Mouse (Mus musculus) lung, embryonic 15.5 days (tissue): Measurements from ENCODE around the gene March7. TPM values are rescaled to one million over a fixed set of nuclear protein-coding genes. Genes with fewer than 3 reads are reported as not detected.

Experiments used
- ATAC-seq: fragments of 200-750 bp; cut with Nextera tagmentation; 2 replicates; pipeline ENCODE4 v1.8.0; 2017; ENCODE audit warnings: moderate number of reproducible peaks, borderline replicate concordance; ENCODE audit not compliant: low FRiP score, low TSS enrichment; ENCODE audit errors: extremely low read depth
- H3K27ac ChIP-seq: fragments of 300-500 bp; sonication (generic); 2 replicates; pipeline ENCODE4 v1.5.1; 2015; ENCODE audit warnings: moderate library complexity, mild to moderate bottlenecking, inconsistent platforms
- H3K27me3 ChIP-seq: fragments of 300-500 bp; sonication (generic); 2 replicates; pipeline ENCODE4 v1.6.1; 2015; ENCODE audit warnings: inconsistent platforms
- H3K36me3 ChIP-seq: fragments of 300-500 bp; sonication (generic); 2 replicates; pipeline ENCODE4 v1.6.1; 2015; ENCODE audit warnings: inconsistent platforms
- H3K4me1 ChIP-seq: fragments of 300-500 bp; sonication (generic); 2 replicates; pipeline ENCODE4 v1.6.1; 2015; ENCODE audit warnings: inconsistent platforms
- H3K4me2 ChIP-seq: fragments of 300-500 bp; sonication (generic); 2 replicates; pipeline ENCODE4 v1.6.1; 2015; ENCODE audit warnings: inconsistent platforms, mild to moderate bottlenecking, moderate library complexity
- H3K4me3 ChIP-seq: fragments of 300-500 bp; sonication (generic); 2 replicates; pipeline ENCODE4 v1.5.1; 2015; ENCODE audit warnings: mild to moderate bottlenecking, inconsistent platforms
- H3K9ac ChIP-seq: fragments of 300-500 bp; sonication (generic); 2 replicates; pipeline ENCODE4 v1.6.1; 2015; ENCODE audit warnings: inconsistent platforms
- H3K9me3 ChIP-seq: fragments of 300-500 bp; sonication (generic); 2 replicates; pipeline ENCODE4 v1.6.1; 2016; ENCODE audit warnings: inconsistent platforms
- WGBS: fragments of 180-500 bp; shearing (Covaris S2); methylation state at CpG from one replicate; pipeline ENCODE4 v1.1.7; 2015; 5-methylcytosine and 5-hydroxymethylcytosine counted together
- polyA plus RNA-seq: library from polyadenylated mRNA; unstranded; fragments of >200 nt; fragmentation: Nextera tagmentation; extraction: Ambion mirVana; gene quantifications from 2 replicates; pipeline ENCODE4 v1.2.1, GENCODE M21; 2015

The March7 gene
- polyA plus RNA-seq: 72.7 and 73.4 TPM in 2 replicates

GRCm38 (mm10) chr2:60209703-60210651 lies at the start of gene March7, which contains the start of gene Baz2b:
Gene March7, plus strand, starts transcription at chr2:60209887.
Gene Baz2b, minus strand, starts transcription at chr2:60209839.
- Histone ChIP-seq H3K27me3 (no peaks in the 10 kb centered on the region), H3K9ac (peak within 1 kb of the TSS; percentile 96), H3K4me2 (peak within 1 kb of the TSS; percentile 67), H3K27ac (peak within 1 kb of the TSS; percentile 85), H3K4me1 (peaks cover 26% of the 10 kb centered on the region), H3K9me3 (no peaks in the 10 kb centered on the region), H3K4me3 (peak within 1 kb of the TSS; percentile 90), H3K36me3 (peaks cover 7% of the 10 kb centered on the region; the same call in 1 of the 2 replicates)
- peak; percentile 94 for ATAC-seq
- WGBS: under 1% methylated on average over 72 of the region's 109 CpGs

DNA sequence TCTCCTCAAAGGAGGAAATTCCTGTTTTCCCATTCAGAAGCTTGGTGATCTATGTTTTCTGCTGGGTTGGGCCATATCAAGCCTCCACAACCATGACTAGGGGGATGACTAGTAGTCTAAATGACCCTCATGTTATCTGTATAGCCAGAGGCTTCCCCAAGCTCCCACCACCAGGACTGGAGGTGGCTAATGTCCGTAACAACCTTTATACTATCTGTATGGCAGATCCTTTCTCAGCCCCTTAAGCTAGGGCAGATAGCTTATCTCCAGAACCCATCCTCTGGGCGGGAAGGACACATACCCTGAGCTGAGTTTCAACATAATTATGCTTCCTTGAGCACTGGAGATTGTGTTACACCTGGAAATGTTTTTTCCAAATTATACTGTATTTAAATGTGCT lies 45.9 kb upstream of the March7 start:
- Histone ChIP-seq H3K4me1 (no peaks in the 10 kb centered on the region), H3K9me3 (no peaks in the 10 kb centered on the region), H3K36me3 (no peaks in the 10 kb centered on the region), H3K4me3 (no peak overlapping the region), H3K4me2 (no peak overlapping the region), H3K27me3 (no peaks in the 10 kb centered on the region), H3K9ac (no peak overlapping the region), H3K27ac (no peak overlapping the region)
- no peak for ATAC-seq
- 73% methylated on average over 2 of the region's 2 CpGs for WGBS

GRCm38 (mm10) chr2:60165679-60166078 lies 44.0 kb upstream of the March7 start:
- no peak overlapping the region for H3K27ac ChIP-seq
- H3K4me3 ChIP-seq: no peak overlapping the region
- ATAC-seq: no peak
- no peak overlapping the region for H3K9ac ChIP-seq
- no peaks in the 10 kb centered on the region for H3K27me3 ChIP-seq
- H3K4me2 ChIP-seq: no peak overlapping the region
- no peaks in the 10 kb centered on the region for H3K36me3 ChIP-seq
- H3K9me3 ChIP-seq: no peaks in the 10 kb centered on the region
- WGBS: 83% methylated on average over 11 of the region's 11 CpGs
- H3K4me1 ChIP-seq: no peaks in the 10 kb centered on the region

DNA sequence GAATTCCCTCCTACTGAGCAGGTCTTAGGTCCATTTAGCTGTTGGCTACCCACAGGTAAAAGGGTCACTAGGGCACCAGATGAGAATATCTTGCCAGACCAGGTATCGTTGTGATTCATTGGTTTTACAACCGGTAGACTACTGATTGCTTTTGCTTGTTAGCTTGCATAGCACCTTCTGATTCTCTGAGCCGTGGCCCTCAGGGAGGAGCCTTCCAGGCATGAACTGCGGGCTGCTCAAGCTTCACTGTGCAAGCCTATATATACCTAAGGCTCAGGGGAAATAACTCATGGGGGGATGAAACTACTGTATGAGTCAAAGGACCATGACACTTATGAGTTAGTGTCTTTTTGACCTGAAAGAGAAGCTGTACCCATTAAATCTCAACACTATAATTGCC lies 42.8 kb upstream of the March7 start:
- Histone ChIP-seq H3K27me3 (no peaks in the 10 kb centered on the region), H3K36me3 (no peaks in the 10 kb centered on the region), H3K27ac (no peak overlapping the region), H3K9me3 (no peaks in the 10 kb centered on the region), H3K4me3 (no peak overlapping the region), H3K4me1 (no peaks in the 10 kb centered on the region), H3K9ac (no peak overlapping the region), H3K4me2 (no peak overlapping the region)
- ATAC-seq: no peak
- 87% methylated on average over 4 of the region's 4 CpGs for WGBS

- no peak overlapping the region for H3K9ac ChIP-seq
- no peak overlapping the region for H3K4me2 ChIP-seq
- H3K36me3 ChIP-seq: no peaks in the 10 kb centered on the region
- H3K4me1 ChIP-seq: no peaks in the 10 kb centered on the region
- WGBS: 50% methylated on average over 7 of the region's 7 CpGs
- no peaks in the 10 kb centered on the region for H3K27me3 ChIP-seq
- H3K4me3 ChIP-seq: no peak overlapping the region
- no peak for ATAC-seq
- H3K9me3 ChIP-seq: no peaks in the 10 kb centered on the region
- no peak overlapping the region for H3K27ac ChIP-seq
Measured at GRCm38 (mm10) chr2:60171786-60172530, 37.7 kb upstream of the March7 start.

- H3K9me3 ChIP-seq: no peaks in the 10 kb centered on the region
- ATAC-seq: no peak
- H3K36me3 ChIP-seq: no peaks in the 10 kb centered on the region
- no peak overlapping the region for H3K4me2 ChIP-seq
- H3K4me3 ChIP-seq: no peak overlapping the region
- H3K27ac ChIP-seq: no peak overlapping the region
- no peak overlapping the region for H3K9ac ChIP-seq
- WGBS: 65% methylated on average over 2 of the region's 2 CpGs
- no peaks in the 10 kb centered on the region for H3K27me3 ChIP-seq
- no peaks in the 10 kb centered on the region for H3K4me1 ChIP-seq
Measured at GRCm38 (mm10) chr2:60172531-60172914, 37.2 kb upstream of the March7 start.

- H3K27me3 ChIP-seq: no peaks in the 10 kb centered on the region
- no peaks in the 10 kb centered on the region for H3K36me3 ChIP-seq
- no peak overlapping the region for H3K27ac ChIP-seq
- no peak overlapping the region for H3K9ac ChIP-seq
- no peak overlapping the region for H3K4me3 ChIP-seq
- WGBS: 59% methylated on average over 3 of the region's 3 CpGs
- H3K9me3 ChIP-seq: no peaks in the 10 kb centered on the region
- no peak overlapping the region for H3K4me2 ChIP-seq
- no peaks in the 10 kb centered on the region for H3K4me1 ChIP-seq
- no peak for ATAC-seq
Measured at GRCm38 (mm10) chr2:60173190-60173589, 36.5 kb upstream of the March7 start.

GRCm38 (mm10) chr2:60173595-60173994 lies 36.1 kb upstream of the March7 start:
- WGBS: 83% methylated on average over 4 of the region's 4 CpGs

DNA sequence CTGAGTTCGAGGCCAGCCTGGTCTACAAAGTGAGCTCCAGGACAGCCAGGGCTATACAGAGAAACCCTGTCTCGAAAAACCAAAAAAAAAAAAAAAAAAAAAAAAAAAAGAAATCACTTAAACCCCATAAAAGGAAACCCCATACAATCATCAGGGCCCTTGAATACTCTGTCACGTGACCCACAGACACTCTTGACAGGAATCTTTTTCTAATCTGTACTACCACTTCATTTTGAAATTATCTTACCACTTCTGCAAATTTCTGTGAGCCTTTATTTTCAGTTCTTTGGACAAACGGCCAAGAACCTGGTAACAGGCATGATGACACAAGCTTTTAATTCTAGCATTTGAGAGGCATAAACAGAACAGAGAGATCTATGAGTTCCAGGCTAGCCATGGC lies 34.6 kb upstream of the March7 start:
- Histone ChIP-seq H3K9me3 (no peaks in the 10 kb centered on the region), H3K4me1 (no peaks in the 10 kb centered on the region), H3K27me3 (no peaks in the 10 kb centered on the region), H3K27ac (no peak overlapping the region), H3K4me2 (no peak overlapping the region), H3K9ac (no peak overlapping the region), H3K36me3 (no peaks in the 10 kb centered on the region), H3K4me3 (no peak overlapping the region)
- no peak for ATAC-seq
- WGBS: 91% methylated on average over 3 of the region's 4 CpGs

More at GRCm38 (mm10) chr2:60173595-60173994, 36.1 kb upstream of the March7 start:
- Histone ChIP-seq H3K9ac (no peak overlapping the region), H3K36me3 (no peaks in the 10 kb centered on the region), H3K9me3 (no peaks in the 10 kb centered on the region), H3K4me3 (no peak overlapping the region), H3K4me2 (no peak overlapping the region), H3K27me3 (no peaks in the 10 kb centered on the region), H3K27ac (no peak overlapping the region), H3K4me1 (no peaks in the 10 kb centered on the region)
- ATAC-seq: no peak

GRCm38 (mm10) chr2:60176087-60176486 lies 33.6 kb upstream of the March7 start:
- Histone ChIP-seq H3K9ac (no peak overlapping the region), H3K9me3 (no peaks in the 10 kb centered on the region), H3K4me3 (no peak overlapping the region), H3K27me3 (no peaks in the 10 kb centered on the region), H3K4me1 (no peaks in the 10 kb centered on the region), H3K36me3 (no peaks in the 10 kb centered on the region), H3K4me2 (no peak overlapping the region), H3K27ac (no peak overlapping the region)
- no peak for ATAC-seq
- 77% methylated on average over 5 of the region's 5 CpGs for WGBS

- Histone ChIP-seq H3K27ac (no peak overlapping the region), H3K4me3 (no peak overlapping the region), H3K9ac (no peak overlapping the region), H3K4me1 (no peaks in the 10 kb centered on the region), H3K4me2 (no peak overlapping the region), H3K9me3 (no peaks in the 10 kb centered on the region), H3K36me3 (no peaks in the 10 kb centered on the region), H3K27me3 (no peaks in the 10 kb centered on the region)
- ATAC-seq: no peak
- 82% methylated on average over 3 of the region's 3 CpGs for WGBS
Measured at GRCm38 (mm10) chr2:60177490-60177889, 32.2 kb upstream of the March7 start.

DNA sequence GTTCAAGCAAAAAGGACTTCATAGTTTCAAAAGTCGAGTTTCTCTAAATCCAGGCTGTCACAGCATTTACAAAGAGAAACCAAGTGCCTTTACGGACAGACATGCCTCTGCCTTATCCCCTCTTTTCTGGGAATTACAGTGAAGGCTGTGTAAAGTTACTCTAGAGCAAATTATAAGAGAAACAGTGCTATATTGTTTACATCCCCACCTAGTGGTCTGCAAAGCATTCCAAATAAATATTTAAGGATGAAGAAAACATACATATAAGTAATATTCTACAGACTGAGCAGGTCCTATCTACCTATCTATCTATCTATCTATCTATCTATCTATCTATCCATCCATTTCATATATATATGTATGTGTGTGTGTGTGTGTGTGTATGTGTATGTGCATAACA lies 28.0 kb upstream of the March7 start:
- H3K4me1 ChIP-seq: no peaks in the 10 kb centered on the region
- H3K9ac ChIP-seq: no peak overlapping the region
- H3K4me2 ChIP-seq: no peak overlapping the region
- H3K36me3 ChIP-seq: no peaks in the 10 kb centered on the region
- H3K27ac ChIP-seq: no peak overlapping the region
- WGBS: 46% methylated on average over 2 of the region's 2 CpGs
- no peaks in the 10 kb centered on the region for H3K27me3 ChIP-seq
- no peak for ATAC-seq
- H3K9me3 ChIP-seq: no peaks in the 10 kb centered on the region
- no peak overlapping the region for H3K4me3 ChIP-seq
